Mouse (Mus musculus) hindlimb bud, embryonic 11.5 days (tissue): ENCODE measurements around the gene Coro1a.
"Not testable (repeated sequence)": the region's sequence is repeated elsewhere in the genome, so short reads cannot be mapped to it uniquely, and the experiment has no call there.

Experiments
- DNase-seq: peaks from one replicate; pipeline ENCODE4 v3.0.0-alpha.2; 2012; ENCODE audit warnings: low read depth, low spot score; ENCODE audit errors: extremely low spot score

Coro1a gene

GRCm38 (mm10) chr7:126689021-126689420 lies 18.6 kb downstream of the Coro1a start:
- DNase-seq: no peak

- DNase-seq: not testable (repeated sequence)
Measured at GRCm38 (mm10) chr7:126688156-126688555, 19.4 kb downstream of the Coro1a start.

GRCm38 (mm10) chr7:126681221-126681620 lies 26.4 kb downstream of the Coro1a start:
- no peak for DNase-seq

GRCm38 (mm10) chr7:126679683-126680082 lies 27.9 kb downstream of the Coro1a start:
- DNase-seq: no peak

GRCm38 (mm10) chr7:126678545-126679341 lies 28.8 kb downstream of the Coro1a start:
- no peak for DNase-seq

GRCm38 (mm10) chr7:126676631-126677220 lies 30.9 kb downstream of the Coro1a start:
- DNase-seq: no peak

GRCm38 (mm10) chr7:126676207-126676606 lies 31.4 kb downstream of the Coro1a start, which contains the start of gene Sult1a1:
Gene Sult1a1, minus strand, starts transcription at chr7:126676432.
- DNase-seq: no peak

GRCm38 (mm10) chr7:126675104-126675503 lies 32.5 kb downstream of the Coro1a start:
- no peak for DNase-seq

GRCm38 (mm10) chr7:126672111-126672510 lies 35.5 kb downstream of the Coro1a start:
- DNase-seq: no peak

GRCm38 (mm10) chr7:126670152-126670551 lies 37.4 kb downstream of the Coro1a start:
- no peak for DNase-seq

GRCm38 (mm10) chr7:126668452-126668851 lies 39.1 kb downstream of the Coro1a start:
- DNase-seq: no peak

- DNase-seq: no peak
Measured at GRCm38 (mm10) chr7:126667495-126668090, 40.0 kb downstream of the Coro1a start.

GRCm38 (mm10) chr7:126665269-126665668 lies 42.3 kb downstream of the Coro1a start:
- DNase-seq: no peak

- no peak for DNase-seq
Measured at GRCm38 (mm10) chr7:126663646-126664045, 43.9 kb downstream of the Coro1a start.

GRCm38 (mm10) chr7:126659771-126660170 lies 47.8 kb downstream of the Coro1a start:
- no peak for DNase-seq

- no peak for DNase-seq
Measured at GRCm38 (mm10) chr7:126657522-126657921, 50.1 kb downstream of the Coro1a start.

GRCm38 (mm10) chr7:126655695-126656094 lies 51.9 kb downstream of the Coro1a start:
- DNase-seq: no peak

GRCm38 (mm10) chr7:126653991-126654390 lies 53.6 kb downstream of the Coro1a start:
- DNase-seq: no peak

GRCm38 (mm10) chr7:126650852-126651251 lies 56.7 kb downstream of the Coro1a start:
- no peak for DNase-seq
